Mouse (Mus musculus): ENCODE measurements around the gene Ccdc167.

- no peak for TF ChIP-seq CTCF (IDR thresholded peaks at IDR 0.05; ENCODE audit: insufficient read depth, low read length)
- no peak for TF ChIP-seq POLR2A (IDR thresholded peaks at IDR 0.05; ENCODE audit: borderline replicate concordance, extremely low read depth, low read depth, low read length)
Measured at GRCm38 (mm10) chr17:29637377-29637776, 79.5 kb downstream of the Ccdc167 start.
